In the genomic region with DNA sequence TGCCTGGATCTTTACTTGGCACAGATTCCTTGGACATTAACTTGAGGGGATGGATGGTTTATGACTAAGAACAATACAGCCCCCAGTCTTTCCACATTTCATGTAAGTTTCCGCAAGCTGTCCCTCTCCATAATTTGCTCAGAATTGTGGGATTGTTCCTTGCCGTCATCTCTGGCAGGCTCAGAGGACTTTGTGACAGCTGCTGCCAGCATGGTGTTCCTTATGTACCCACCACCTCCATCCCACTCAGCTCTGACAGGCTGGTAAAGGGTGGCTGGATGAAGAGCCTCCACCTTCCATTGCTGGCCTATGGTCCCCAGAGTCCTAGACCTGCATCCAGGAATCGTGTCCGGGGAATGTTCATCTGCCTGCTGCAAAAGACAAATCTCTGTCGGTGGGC, we compare ENCODE assay signal across 23 mouse cellular contexts.
DNase-seq lines count a peak whose midpoint lies in the region; ATAC-seq and TF ChIP-seq lines count a peak whose summit lies in the region.
"Had no signal": no experiment of that assay in that cellular context is flagged by ENCODE, and none has a peak within 500 bp of the region (broad histone marks: within the 10 kb centered on the region; RNA-seq: fewer than 3 reads in every experiment).

No protein-coding gene starts in this region.

- WGBS in forebrain, postnatal 0 days: 75% methylated on average over 5 of the region's 5 CpGs
- WGBS in forebrain, embryonic 15.5 days: 85% methylated on average over 5 of the region's 5 CpGs
- WGBS in limb, embryonic 10.5 days: 90% methylated on average over 5 of the region's 5 CpGs

- no peaks in the 10 kb centered on the region for H3K27me3 ChIP-seq in forebrain, postnatal 0 days (ENCODE audit: insufficient read depth, low read length)
- H3K27me3 ChIP-seq in forebrain, embryonic 15.5 days: no peaks in the 10 kb centered on the region
- no peaks in the 10 kb centered on the region for H3K27me3 ChIP-seq in limb, embryonic 10.5 days (ENCODE audit: low read depth, poor library complexity, severe bottlenecking)
- H3K27me3 ChIP-seq: forebrain, embryonic 13.5 days; heart, embryonic 15.5 days; limb, embryonic 15.5 days; midbrain, embryonic 13.5 days; neural tube, embryonic 13.5 days; stomach, embryonic 15.5 days had no signal

- TF ChIP-seq CTCF in forebrain, postnatal 0 days (IDR thresholded peaks at IDR 0.05; ENCODE audit: low read depth): no peak

- H3K4me1 ChIP-seq in forebrain, postnatal 0 days (ENCODE audit: insufficient read depth): no peaks in the 10 kb centered on the region
- H3K4me1 ChIP-seq in forebrain, embryonic 15.5 days: no peaks in the 10 kb centered on the region
- H3K4me1 ChIP-seq in limb, embryonic 10.5 days: no peaks in the 10 kb centered on the region
- H3K4me1 ChIP-seq: forebrain, embryonic 13.5 days; heart, embryonic 15.5 days; limb, embryonic 15.5 days; midbrain, embryonic 13.5 days; neural tube, embryonic 13.5 days; stomach, embryonic 15.5 days had no signal

- peak; percentile 17 for DNase-seq in forebrain, postnatal 0 days
- peak; percentile 34 to 46 for DNase-seq in left cerebral cortex, adult 18-20 months (ENCODE audit: low spot score in 2 of 2)
- no peak for DNase-seq in left cerebral cortex, adult 11 months (ENCODE audit: low spot score)
- peak; percentile 58 for DNase-seq in layer of hippocampus, adult 11-12 months (ENCODE audit: low spot score)
- DNase-seq in layer of hippocampus, postnatal 14 days (ENCODE audit: low spot score in 2 of 2): peak; percentile 35 to 68
- no peak for DNase-seq in limb, embryonic 10.5 days (ENCODE audit: low spot score)
- DNase-seq in B cell, adult 2 months: no peak
- DNase-seq: adrenal gland, postnatal 14 days; cerebellum, adult 2 months; gastrocnemius, postnatal 25 days; kidney, adult 11 months; liver, postnatal 0 days; lung, postnatal 14 days had no signal

- H3K4me2 ChIP-seq in forebrain, postnatal 0 days (ENCODE audit: low read depth): no peak overlapping the region
- no peak overlapping the region for H3K4me2 ChIP-seq in forebrain, embryonic 15.5 days (replicated peaks)
- H3K4me2 ChIP-seq: forebrain, embryonic 13.5 days; heart, embryonic 15.5 days; limb, embryonic 15.5 days; midbrain, embryonic 13.5 days; neural tube, embryonic 13.5 days; stomach, embryonic 15.5 days had no signal

- H3K9me3 ChIP-seq in forebrain, postnatal 0 days (ENCODE audit: low read length): no peaks in the 10 kb centered on the region
- no peaks in the 10 kb centered on the region for H3K9me3 ChIP-seq in forebrain, embryonic 15.5 days
- no peaks in the 10 kb centered on the region for H3K9me3 ChIP-seq in limb, embryonic 10.5 days (replicated peaks)
- H3K9me3 ChIP-seq: forebrain, embryonic 13.5 days; heart, embryonic 15.5 days; limb, embryonic 15.5 days; midbrain, embryonic 13.5 days; neural tube, embryonic 13.5 days; stomach, embryonic 15.5 days had no signal

- no peak overlapping the region for H3K9ac ChIP-seq in forebrain, postnatal 0 days
- no peak overlapping the region for H3K9ac ChIP-seq in forebrain, embryonic 15.5 days (replicated peaks)
- H3K9ac ChIP-seq: forebrain, embryonic 13.5 days; heart, embryonic 15.5 days; limb, embryonic 15.5 days; liver, postnatal 0 days; midbrain, embryonic 13.5 days; neural tube, embryonic 13.5 days; stomach, embryonic 15.5 days had no signal

- ATAC-seq in forebrain, postnatal 0 days: no peak
- no peak for ATAC-seq in forebrain, embryonic 15.5 days (replicated peaks)
- ATAC-seq: forebrain, embryonic 13.5 days; liver, postnatal 0 days; midbrain, embryonic 13.5 days had no signal

- no peak overlapping the region for H3K4me3 ChIP-seq in forebrain, postnatal 0 days (ENCODE audit: low read depth, low read length)
- H3K4me3 ChIP-seq in forebrain, embryonic 15.5 days: no peak overlapping the region
- H3K4me3 ChIP-seq in limb, embryonic 10.5 days: no peak overlapping the region
- H3K4me3 ChIP-seq: erythroblast, embryonic 14.5 days; forebrain, embryonic 13.5 days; heart, embryonic 15.5 days; left cerebral cortex, adult 2 months; limb, embryonic 15.5 days; midbrain, embryonic 13.5 days; neural tube, embryonic 13.5 days; stomach, embryonic 15.5 days had no signal

- no peaks in the 10 kb centered on the region for H3K36me3 ChIP-seq in forebrain, postnatal 0 days (ENCODE audit: insufficient read depth)
- no peaks in the 10 kb centered on the region for H3K36me3 ChIP-seq in forebrain, embryonic 15.5 days
- no peaks in the 10 kb centered on the region for H3K36me3 ChIP-seq in limb, embryonic 10.5 days
- H3K36me3 ChIP-seq: heart, embryonic 15.5 days; limb, embryonic 15.5 days; midbrain, embryonic 13.5 days; neural tube, embryonic 13.5 days; stomach, embryonic 15.5 days had no signal

- no peak overlapping the region for H3K27ac ChIP-seq in forebrain, postnatal 0 days (ENCODE audit: low read depth, low read length)
- H3K27ac ChIP-seq in forebrain, embryonic 15.5 days (replicated peaks): no peak overlapping the region
- no peak overlapping the region for H3K27ac ChIP-seq in limb, embryonic 10.5 days
- H3K27ac ChIP-seq: forebrain, embryonic 13.5 days; heart, embryonic 15.5 days; kidney, postnatal 0 days; left cerebral cortex, adult 2 months; limb, embryonic 15.5 days; midbrain, embryonic 13.5 days; neural tube, embryonic 13.5 days; stomach, embryonic 15.5 days had no signal

Comparison
In these comparisons a context has a peak if more than half of its experiments do, and no peak if none do; other contexts are left out.
1. DNase-seq: peak in forebrain, postnatal 0 days (single experiment), left cerebral cortex, adult 18-20 months (2 of 2), layer of hippocampus, adult 11-12 months (single experiment) and layer of hippocampus, postnatal 14 days (2 of 2); none in left cerebral cortex, adult 11 months (single experiment), limb, embryonic 10.5 days (single experiment) and B cell, adult 2 months (0 of 2).